Mouse (Mus musculus) right cerebral cortex, postnatal 4 days (tissue): ENCODE measurements at regions not wholly inside any gene's neighbourhood (a gene's known extent, or its start where the extent isn't known, plus 50 kb on each side); places are given as distances from the start of the nearest gene placed in this dataset.

Experiments
- DNase-seq: peaks from one replicate; pipeline ENCODE4 v3.0.0-alpha.2; 2022

DNA sequence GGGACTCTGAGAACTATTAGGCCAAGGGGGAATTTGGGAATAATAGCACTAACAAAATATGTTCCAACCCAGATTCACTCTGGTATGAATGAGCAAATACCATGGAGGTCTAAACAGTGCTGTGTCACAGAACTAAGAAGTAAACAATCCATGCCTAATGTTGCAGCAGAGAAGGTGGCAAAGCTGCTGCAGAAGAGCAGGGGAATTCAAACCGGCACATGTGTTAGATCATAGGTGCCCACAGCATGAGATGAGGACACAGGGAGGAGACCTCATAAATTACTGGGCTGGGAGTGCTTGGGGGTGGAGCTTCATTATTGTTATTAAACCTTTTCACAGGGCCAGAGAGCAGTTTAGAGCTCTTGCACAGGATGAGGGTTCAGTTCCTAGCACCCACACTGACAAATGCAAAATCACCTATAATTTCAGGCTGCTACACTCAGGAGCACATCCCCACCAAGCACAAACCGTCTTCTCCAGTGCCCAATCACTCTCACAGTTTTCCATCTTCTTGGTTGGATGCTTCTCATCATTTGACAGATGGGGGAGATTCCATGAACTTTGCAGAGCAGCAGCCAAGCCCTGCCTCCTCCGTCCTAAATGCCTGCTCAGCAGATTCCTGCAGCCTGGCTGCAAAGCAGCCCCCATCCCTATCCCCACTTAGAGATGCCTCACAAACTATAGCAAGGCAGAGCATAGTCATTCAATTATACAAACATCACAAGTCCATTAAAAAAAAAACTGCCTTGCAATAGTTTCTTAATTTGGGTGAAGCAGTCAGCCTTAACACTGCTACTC, 79.0 kb upstream of the Rarb start:
- no peak for DNase-seq

DNA sequence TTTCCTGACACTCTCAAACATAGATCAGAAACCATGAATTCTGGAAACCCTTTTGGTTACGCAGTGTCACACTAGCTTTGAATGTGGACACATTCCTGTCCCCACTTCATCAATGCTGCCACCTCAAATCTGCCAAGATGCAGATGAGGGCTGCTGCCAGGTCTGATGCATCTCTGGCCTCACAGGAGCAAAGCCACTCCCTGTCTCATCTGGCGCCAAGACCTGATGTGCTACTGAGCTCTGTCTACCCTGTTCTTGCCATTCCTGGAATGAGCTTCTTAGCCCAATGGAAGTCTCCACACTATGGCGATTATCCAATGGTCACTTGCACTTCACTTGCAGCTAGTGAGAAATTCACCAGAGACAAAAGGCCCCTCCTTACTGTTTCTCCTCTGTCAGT, 78.0 kb upstream of the Rarb start:
- no peak for DNase-seq

DNA sequence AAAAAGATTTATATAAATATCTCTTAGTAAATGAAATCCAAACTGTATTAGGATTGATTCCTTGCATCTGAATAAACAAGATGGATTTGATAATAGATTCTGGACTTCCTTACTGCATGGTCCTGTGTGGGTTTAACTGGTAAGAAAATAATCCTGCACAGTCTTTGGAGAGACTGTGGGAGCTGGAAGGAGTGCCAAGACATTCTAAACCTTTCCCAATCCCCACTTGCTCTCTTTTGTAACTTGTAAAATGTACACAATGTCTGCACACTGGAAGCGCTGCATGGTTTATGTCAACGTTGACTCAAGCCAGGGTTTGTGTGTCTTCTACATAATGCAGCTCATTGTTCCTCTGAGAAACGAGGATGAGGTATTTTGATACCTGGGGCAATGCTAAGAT, 62.3 kb upstream of the Rarb start:
- DNase-seq: no peak

DNA sequence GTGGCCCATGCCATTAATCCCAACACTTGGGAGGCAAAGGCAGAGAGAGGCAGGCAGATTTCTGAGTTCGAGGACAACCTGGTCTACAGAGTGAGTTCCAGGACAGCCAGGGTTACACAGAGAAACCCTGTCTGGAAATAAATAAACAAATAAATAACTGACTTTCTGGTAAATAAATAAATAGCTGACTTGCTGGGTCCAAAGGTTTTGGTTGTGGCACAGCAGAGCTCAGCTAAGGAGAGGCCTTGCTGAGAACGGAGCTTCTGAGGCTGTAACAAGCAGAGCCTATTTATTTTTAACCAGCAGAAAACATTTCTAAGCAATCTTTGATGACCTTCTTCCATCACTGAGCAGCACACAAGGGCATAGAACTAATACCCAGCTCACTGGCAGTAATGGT, 50.3 kb upstream of the Rarb start:
- DNase-seq: no peak
